Mouse (Mus musculus) limb, embryonic 12.5 days (tissue): ENCODE data around the gene Sdsl. TPM values are rescaled to one million over a fixed set of nuclear protein-coding genes. Genes with fewer than 3 reads are reported as not detected.

Experiments used
- ATAC-seq: fragments of 200-750 bp; cut with Nextera tagmentation; 2 replicates; pipeline ENCODE4 v1.8.0; 2017; ENCODE audit warnings: low read depth, moderate TSS enrichment; ENCODE audit not compliant: insufficient number of reproducible peaks, insufficient read depth, low FRiP score, low TSS enrichment
- H3K27ac ChIP-seq: fragments of 300-500 bp; sonication (generic); 2 replicates; pipeline ENCODE4 v1.5.1; 2016; ENCODE audit warnings: mild to moderate bottlenecking, moderate library complexity
- H3K27me3 ChIP-seq: fragments of 300-500 bp; sonication (generic); 2 replicates; pipeline ENCODE4 v1.6.1; 2016; ENCODE audit warnings: mild to moderate bottlenecking, moderate library complexity
- H3K36me3 ChIP-seq: fragments of 300-500 bp; sonication (generic); 2 replicates; pipeline ENCODE4 v1.6.1; 2016; ENCODE audit warnings: mild to moderate bottlenecking, moderate library complexity
- H3K4me1 ChIP-seq: fragments of 300-500 bp; sonication (generic); replicated peaks from 2 replicates; pipeline ENCODE4 v1.6.1; 2016
- H3K4me2 ChIP-seq: fragments of 300-500 bp; sonication (generic); 2 replicates; pipeline ENCODE4 v1.6.1; 2016; ENCODE audit warnings: mild to moderate bottlenecking, moderate library complexity
- H3K4me3 ChIP-seq: fragments of 300-500 bp; sonication (generic); replicated peaks from 2 replicates; pipeline ENCODE4 v1.5.1; 2016; ENCODE audit warnings: mild to moderate bottlenecking
- H3K9ac ChIP-seq: fragments of 300-500 bp; sonication (generic); replicated peaks from 2 replicates; pipeline ENCODE4 v1.6.1; 2016; ENCODE audit warnings: mild to moderate bottlenecking, moderate library complexity
- H3K9me3 ChIP-seq: fragments of 300-500 bp; sonication (generic); 2 replicates; pipeline ENCODE4 v1.6.1; 2016; ENCODE audit warnings: mild to moderate bottlenecking, moderate library complexity
- WGBS: fragments of 180-500 bp; shearing (Covaris S2); methylation state at CpG from one replicate; pipeline ENCODE4 v1.1.7; 2016; 5-methylcytosine and 5-hydroxymethylcytosine counted together
- polyA plus RNA-seq: library from polyadenylated mRNA; unstranded; fragments of >200 nt; fragmentation: Nextera tagmentation; extraction: Ambion mirVana; gene quantifications from 2 replicates; pipeline ENCODE4 v1.2.1, GENCODE M21; 2016

Gene Sdsl
- polyA plus RNA-seq, 1 experiment from 2014 or later = 3.6 TPM

- H3K4me3 ChIP-seq = no peak overlapping the region
- no peak overlapping the region for H3K4me2 ChIP-seq
- no peak for ATAC-seq
- WGBS = 19% methylated on average over 1 of the region's 1 CpGs
- H3K27me3 ChIP-seq = peaks cover 75% of the 10 kb centered on the region
- H3K27ac ChIP-seq = no peak overlapping the region
- H3K36me3 ChIP-seq = no peaks in the 10 kb centered on the region
- no peak overlapping the region for H3K9ac ChIP-seq
- H3K4me1 ChIP-seq = peaks cover 5% of the 10 kb centered on the region
- no peaks in the 10 kb centered on the region for H3K9me3 ChIP-seq
Measured at GRCm38 (mm10) chr5:120456253-120456652, 16.4 kb downstream of the Sdsl start.

GRCm38 (mm10) chr5:120454756-120455337, 17.8 kb downstream of the Sdsl start:
- 44% methylated on average over 14 of the region's 14 CpGs for WGBS
- no peak for ATAC-seq
- H3K27ac ChIP-seq = no peak overlapping the region
- no peak overlapping the region; the same call in 1 of the 2 replicates for H3K4me2 ChIP-seq
- peaks cover 79% of the 10 kb centered on the region for H3K27me3 ChIP-seq
- no peak overlapping the region for H3K4me3 ChIP-seq
- H3K9ac ChIP-seq = no peak overlapping the region
- peaks cover 5% of the 10 kb centered on the region for H3K4me1 ChIP-seq
- no peaks in the 10 kb centered on the region for H3K9me3 ChIP-seq
- H3K36me3 ChIP-seq = no peaks in the 10 kb centered on the region

- no peaks in the 10 kb centered on the region for H3K4me1 ChIP-seq
- H3K27ac ChIP-seq = no peak overlapping the region
- WGBS = 32% methylated on average over 13 of the region's 13 CpGs
- H3K9ac ChIP-seq = no peak overlapping the region
- H3K9me3 ChIP-seq = no peaks in the 10 kb centered on the region
- H3K27me3 ChIP-seq = peaks cover 73% of the 10 kb centered on the region
- no peak overlapping the region for H3K4me2 ChIP-seq
- no peak for ATAC-seq
- no peak overlapping the region for H3K4me3 ChIP-seq
- no peaks in the 10 kb centered on the region for H3K36me3 ChIP-seq
Measured at GRCm38 (mm10) chr5:120447305-120447704, 25.3 kb downstream of the Sdsl start.

DNA sequence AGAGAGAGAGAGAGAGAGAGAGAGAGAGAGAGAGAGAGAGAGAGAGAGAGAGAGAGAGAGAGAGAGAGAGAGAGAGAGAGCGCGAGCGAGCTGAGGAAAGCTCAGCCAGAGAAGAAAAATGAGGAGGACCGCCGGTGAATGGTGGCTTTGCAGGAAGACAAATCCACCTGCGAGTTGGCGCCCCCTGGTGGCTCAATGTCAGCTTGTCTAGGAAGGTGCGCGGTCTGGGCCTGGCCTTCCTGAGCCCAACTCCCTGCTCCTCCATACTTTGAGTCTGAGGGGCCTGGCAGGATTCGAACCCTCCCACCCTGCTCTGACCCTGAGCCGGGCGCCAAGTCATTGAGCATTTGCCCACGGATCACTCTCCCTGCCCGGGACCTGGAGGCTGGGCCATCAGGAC, 31.9 kb downstream of the Sdsl start:
- H3K27me3 ChIP-seq = peaks cover 93% of the 10 kb centered on the region

DNA sequence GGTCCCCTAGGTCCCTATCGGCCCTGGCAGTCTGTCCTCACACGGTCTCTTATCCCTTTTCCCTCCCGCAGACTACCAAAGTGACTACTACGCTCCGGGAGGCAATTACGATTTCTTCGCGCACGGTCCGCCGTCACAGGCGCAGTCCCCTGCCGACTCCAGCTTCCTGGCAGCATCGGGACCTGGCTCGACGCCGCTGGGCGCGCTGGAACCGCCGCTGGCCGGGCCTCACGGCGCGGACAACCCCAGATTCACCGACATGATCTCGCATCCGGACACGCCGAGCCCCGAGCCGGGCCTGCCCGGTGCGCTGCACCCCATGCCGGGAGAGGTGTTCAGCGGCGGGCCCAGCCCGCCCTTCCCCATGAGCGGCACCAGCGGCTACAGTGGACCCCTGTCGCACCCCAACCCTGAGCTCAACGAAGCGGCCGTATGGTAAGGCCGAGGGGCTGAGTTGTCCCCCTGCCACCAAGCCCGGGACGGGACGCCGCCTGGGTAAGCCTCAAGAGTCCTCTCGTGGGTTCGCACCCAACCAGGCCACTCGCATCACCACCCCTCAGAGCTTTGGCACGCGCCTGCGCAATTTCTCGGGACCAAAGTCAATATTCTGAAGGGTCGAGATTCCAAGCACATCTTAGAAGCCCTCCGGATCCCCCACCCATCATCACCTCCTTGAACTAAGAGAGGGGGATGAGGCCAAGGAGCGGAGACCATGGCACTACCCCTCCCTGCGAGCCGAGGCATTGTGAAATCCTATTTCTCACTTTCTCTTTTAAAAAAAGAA, 32.5 kb downstream of the Sdsl start:
- Histone ChIP-seq H3K27me3 (peaks cover 93% of the 10 kb centered on the region), H3K4me2 (peak overlapping the region; percentile 40), H3K9ac (no peak overlapping the region), H3K4me1 (peaks cover 13% of the 10 kb centered on the region), H3K27ac (no peak overlapping the region), H3K4me3 (peak overlapping the region; percentile 28), H3K9me3 (no peaks in the 10 kb centered on the region), H3K36me3 (no peaks in the 10 kb centered on the region)
- ATAC-seq = no peak
- WGBS = under 1% methylated on average over 61 of the region's 61 CpGs

More for the DNA sequence above, 31.9 kb downstream of the Sdsl start:
- Histone ChIP-seq H3K36me3 (no peaks in the 10 kb centered on the region), H3K4me3 (peak overlapping the region; percentile 28), H3K27ac (no peak overlapping the region), H3K9me3 (no peaks in the 10 kb centered on the region), H3K4me2 (peak overlapping the region; percentile 40), H3K4me1 (peaks cover 12% of the 10 kb centered on the region), H3K9ac (no peak overlapping the region)
- ATAC-seq = 0 out of 2 replicates have a peak, but pooled peaks have one; percentile 22
- WGBS = 5% methylated on average over 14 of the region's 14 CpGs

DNA sequence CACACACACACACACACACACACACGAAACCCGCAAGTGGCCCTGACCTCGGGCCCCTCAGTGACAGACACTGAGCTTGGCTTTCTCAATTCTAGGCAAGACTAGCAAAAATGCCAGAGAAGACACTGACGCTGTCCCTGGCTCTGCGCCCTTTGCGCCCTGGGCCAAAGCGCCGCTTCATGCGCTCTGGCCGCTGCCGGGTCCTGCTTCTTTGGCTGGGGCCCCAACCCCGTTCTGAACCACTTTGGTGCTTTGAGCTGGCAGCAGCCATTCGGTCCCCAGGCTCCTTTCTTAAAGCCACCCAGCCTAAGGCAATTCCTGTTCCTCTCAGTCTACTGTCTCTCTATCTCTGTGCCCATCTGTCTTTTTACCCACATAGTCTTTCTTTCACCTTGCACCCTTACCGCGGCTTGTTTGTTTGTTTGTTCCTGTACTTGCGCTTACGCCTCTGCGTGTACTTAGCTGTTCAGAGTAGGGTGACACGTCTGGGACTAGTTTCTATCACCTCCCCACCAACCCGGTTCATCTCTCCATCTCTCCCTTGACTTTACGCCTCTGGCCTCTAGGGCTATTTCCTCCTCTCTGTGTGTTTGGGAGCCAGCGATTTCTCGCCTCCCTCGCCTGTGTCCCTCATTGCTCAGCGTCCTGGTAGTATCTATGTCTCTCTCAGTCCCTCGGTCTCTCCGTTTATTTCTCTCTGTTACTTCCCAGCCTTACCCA, 33.5 kb downstream of the Sdsl start:
- peaks cover 13% of the 10 kb centered on the region for H3K4me1 ChIP-seq
- H3K9me3 ChIP-seq = no peaks in the 10 kb centered on the region
- WGBS = 1% methylated on average over 27 of the region's 27 CpGs
- peak overlapping the region; percentile 28; the same call in 1 of the 2 replicates for H3K4me3 ChIP-seq
- H3K36me3 ChIP-seq = no peaks in the 10 kb centered on the region
- no peak overlapping the region for H3K4me2 ChIP-seq
- peaks cover 93% of the 10 kb centered on the region for H3K27me3 ChIP-seq
- H3K9ac ChIP-seq = no peak overlapping the region
- no peak overlapping the region for H3K27ac ChIP-seq
- no peak for ATAC-seq

DNA sequence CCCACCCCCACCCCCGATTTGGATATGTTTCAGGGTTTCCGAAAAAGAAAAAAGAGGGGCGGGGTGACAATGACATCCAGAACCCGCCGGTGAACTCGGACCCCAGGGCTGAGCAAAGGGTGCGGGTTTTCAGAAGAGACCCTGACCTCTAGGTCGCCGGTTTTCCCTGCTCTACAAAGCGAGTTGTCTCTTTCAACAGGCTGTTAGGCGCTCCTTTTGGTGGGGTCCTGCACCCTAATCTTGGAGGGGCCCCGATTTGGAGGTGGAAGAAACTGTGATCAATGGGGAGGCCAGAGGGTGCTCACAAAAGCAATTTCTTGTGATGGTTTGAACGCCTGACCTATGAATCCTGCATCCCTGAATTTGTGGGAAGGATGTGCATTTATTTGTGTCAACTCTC, 34.1 kb downstream of the Sdsl start:
- ATAC-seq = no peak
- Histone ChIP-seq H3K27ac (no peak overlapping the region), H3K9me3 (no peaks in the 10 kb centered on the region), H3K27me3 (peaks cover 93% of the 10 kb centered on the region), H3K4me2 (no peak overlapping the region), H3K36me3 (no peaks in the 10 kb centered on the region), H3K4me3 (no peak overlapping the region), H3K4me1 (peaks cover 13% of the 10 kb centered on the region), H3K9ac (no peak overlapping the region)
- 2% methylated on average over 13 of the region's 13 CpGs for WGBS

DNA sequence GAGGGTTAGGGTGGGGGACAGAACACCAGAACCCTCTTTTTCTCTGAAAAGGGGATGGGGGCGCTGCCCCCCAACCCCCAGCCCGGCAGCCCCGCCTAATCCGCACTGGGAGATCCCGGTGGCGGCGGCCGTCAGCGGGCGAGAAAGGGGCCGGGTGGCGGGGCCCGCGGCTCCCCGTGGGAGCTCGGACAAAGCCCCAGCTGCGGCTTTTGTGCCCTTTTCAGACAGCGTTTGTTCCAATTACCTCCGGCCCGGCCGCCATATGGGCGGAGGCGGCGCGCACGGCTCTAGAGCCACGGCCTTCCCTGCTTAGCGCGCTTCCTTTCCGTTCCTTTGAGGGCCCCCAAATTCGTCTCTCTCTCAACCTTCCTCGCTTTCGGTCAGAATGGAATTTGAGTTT, 34.6 kb downstream of the Sdsl start:
- no peak overlapping the region for H3K4me2 ChIP-seq
- H3K9ac ChIP-seq = no peak overlapping the region
- no peak overlapping the region for H3K27ac ChIP-seq
- peaks cover 93% of the 10 kb centered on the region for H3K27me3 ChIP-seq
- peaks cover 13% of the 10 kb centered on the region for H3K4me1 ChIP-seq
- H3K36me3 ChIP-seq = no peaks in the 10 kb centered on the region
- peak overlapping the region; percentile 10; the same call in 1 of the 2 replicates for H3K4me3 ChIP-seq
- no peaks in the 10 kb centered on the region for H3K9me3 ChIP-seq
- WGBS = under 1% methylated on average over 33 of the region's 33 CpGs
- ATAC-seq = no peak

- no peak overlapping the region for H3K27ac ChIP-seq
- H3K4me2 ChIP-seq = no peak overlapping the region
- H3K27me3 ChIP-seq = peaks cover 93% of the 10 kb centered on the region
- H3K9ac ChIP-seq = no peak overlapping the region
- H3K4me3 ChIP-seq = peak overlapping the region; percentile 10; the same call in 1 of the 2 replicates
- under 1% methylated on average over 17 of the region's 17 CpGs for WGBS
- no peak for ATAC-seq
- H3K36me3 ChIP-seq = no peaks in the 10 kb centered on the region
- H3K9me3 ChIP-seq = no peaks in the 10 kb centered on the region
- peaks cover 13% of the 10 kb centered on the region for H3K4me1 ChIP-seq
Measured at GRCm38 (mm10) chr5:120437539-120437938, 35.1 kb downstream of the Sdsl start.

DNA sequence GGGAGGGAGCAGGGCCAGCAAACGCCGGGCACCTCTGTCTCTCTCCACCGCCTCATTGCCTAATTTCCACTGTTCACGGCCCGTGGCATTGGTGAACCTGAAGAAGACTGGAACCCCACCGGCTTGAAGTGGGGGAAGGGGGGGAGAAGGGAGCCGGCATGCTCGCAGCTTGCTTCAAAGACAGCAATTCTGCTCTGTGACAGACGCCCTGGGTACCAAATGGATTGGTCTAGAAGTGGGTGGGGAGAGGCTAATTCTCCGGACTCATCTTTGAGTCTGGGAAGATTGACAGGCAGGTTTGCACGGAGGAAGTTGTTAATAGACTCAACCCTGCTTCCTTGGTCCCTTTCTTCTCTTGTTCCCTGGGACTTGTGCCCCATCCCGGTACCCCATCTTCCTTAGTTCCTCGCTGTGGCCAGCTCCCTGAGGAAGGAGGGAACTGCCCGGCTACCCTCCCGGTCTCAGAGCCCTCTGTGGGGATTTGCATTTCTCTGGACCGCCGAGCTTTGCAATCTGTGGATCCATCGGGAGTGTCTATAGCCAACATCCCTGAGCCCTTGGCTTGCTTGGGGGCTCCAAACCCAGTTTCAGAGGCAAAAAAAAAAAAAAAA, 35.6 kb downstream of the Sdsl start:
- no peaks in the 10 kb centered on the region for H3K36me3 ChIP-seq
- H3K9me3 ChIP-seq = no peaks in the 10 kb centered on the region
- no peak overlapping the region for H3K9ac ChIP-seq
- no peak overlapping the region for H3K27ac ChIP-seq
- no peak overlapping the region for H3K4me3 ChIP-seq
- H3K4me2 ChIP-seq = no peak overlapping the region
- H3K4me1 ChIP-seq = peaks cover 13% of the 10 kb centered on the region
- no peak for ATAC-seq
- WGBS = under 1% methylated on average over 18 of the region's 18 CpGs
- peaks cover 93% of the 10 kb centered on the region for H3K27me3 ChIP-seq
